Mouse (Mus musculus) duodenum, adult 2 months (tissue): ENCODE measurements around the gene Vmn1r235. TPM values are rescaled to one million over a fixed set of nuclear protein-coding genes. Genes with fewer than 3 reads are reported as not detected.

Experiments used
- polyA plus RNA-seq: library from polyadenylated mRNA; depleted of rRNA; stranded (reverse); fragments of >200 nt; gene quantifications from 2 replicates; pipeline ENCODE4 v1.2.3, GENCODE M21; 2012; ENCODE audit warnings: low replicate concordance; rRNA removed

The Vmn1r235 gene
- polyA plus RNA-seq, result not detected in 2 replicates

GRCm38 (mm10) chr17:21256111-21256510, at the start of gene Vmn1r235:
Vmn1r235 (plus strand) TSS chr17:21256411.

GRCm38 (mm10) chr17:21225787-21226186, 30.4 kb upstream of the Vmn1r235 start, which contains the start of gene Vmn1r234:
Vmn1r234 (plus strand) TSS chr17:21226087.

GRCm38 (mm10) chr17:21282642-21283041, 26.4 kb downstream of the Vmn1r235 start, which contains the start of gene Vmn1r236:
Vmn1r236 (plus strand) TSS chr17:21282942.

GRCm38 (mm10) chr17:21311565-21311964, 55.4 kb downstream of the Vmn1r235 start, which contains the start of gene Vmn1r237:
Vmn1r237 (plus strand) TSS chr17:21311865.

Other genes with a start within 250 kb of the Vmn1r235 start
- gene Zfp160, start 247.5 kb upstream of the Vmn1r235 start, polyA plus RNA-seq, result 0.36 and 0.44 TPM in 2 replicates
- gene Vmn1r234, start 30.3 kb upstream of the Vmn1r235 start, polyA plus RNA-seq, result not detected in 2 replicates
- gene Vmn1r236, start 26.5 kb downstream of the Vmn1r235 start, polyA plus RNA-seq, result not detected in 2 replicates
- gene Vmn1r237, start 55.5 kb downstream of the Vmn1r235 start, polyA plus RNA-seq, result not detected in 2 replicates
- gene Zfp677, start 127.3 kb downstream of the Vmn1r235 start, polyA plus RNA-seq, result not detected in 2 replicates
- 0.06 and 0.25 TPM in 2 replicates for gene Zfp54, start 166.8 kb downstream of the Vmn1r235 start, polyA plus RNA-seq
- 0.12 TPM in 1 of 2 replicates, not detected in the other for gene Zfp51, start 194.0 kb downstream of the Vmn1r235 start, polyA plus RNA-seq
- 1.4 and 1.7 TPM in 2 replicates for gene Zfp53, start 232.6 kb downstream of the Vmn1r235 start, polyA plus RNA-seq